Mouse (Mus musculus) kidney, adult 2 months (tissue): Measurements from ENCODE around the gene Nodal.

Source experiments
- CTCF ChIP-seq: fragments of 200-500 bp; conservative IDR thresholded peaks from 2 replicates; pipeline ENCODE4 v1.5.1; 2011; ENCODE audit warnings: low read depth, mild to moderate bottlenecking, control low read depth, low read length, moderate library complexity, mixed read lengths; ENCODE audit not compliant: insufficient read depth, insufficient read length
- POLR2A ChIP-seq: fragments of 200-500 bp; IDR thresholded peaks from one replicate; pipeline ENCODE4 v1.6.1; 2011; ENCODE audit warnings: low read depth, low read length, control low read depth

- TF ChIP-seq POLR2A (no peak), CTCF (no peak)
Observed at GRCm38 (mm10) chr10:61369755-61370154, 48.0 kb upstream of the Nodal start.
